In genomic region chr6:54643181-54643580, GRCm38 (mm10) we compare ENCODE assay signal across 21 mouse cellular contexts.
"Had no signal": no experiment of that assay in that cellular context is flagged by ENCODE, and none has a peak within 500 bp of the region (broad histone marks: within the 10 kb centered on the region; RNA-seq: fewer than 3 reads in every experiment).

No protein-coding gene starts in this region.

- H3K27ac ChIP-seq: intestine, embryonic 15.5 days; left cerebral cortex, adult 2 months; macrophage; midbrain, embryonic 12.5 days; midbrain, embryonic 15.5 days; neural tube, embryonic 12.5 days; neural tube, embryonic 15.5 days; stomach, postnatal 0 days had no signal

- H3K4me1 ChIP-seq: intestine, embryonic 15.5 days; midbrain, embryonic 12.5 days; midbrain, embryonic 15.5 days; neural tube, embryonic 12.5 days; neural tube, embryonic 15.5 days had no signal

- H3K4me3 ChIP-seq: intestine, embryonic 15.5 days; left cerebral cortex, adult 2 months; midbrain, embryonic 12.5 days; midbrain, embryonic 15.5 days; neural tube, embryonic 12.5 days; neural tube, embryonic 15.5 days had no signal

- H3K36me3 ChIP-seq: intestine, embryonic 15.5 days had no signal

- H3K9me3 ChIP-seq: intestine, embryonic 15.5 days; midbrain, embryonic 12.5 days; midbrain, embryonic 15.5 days; neural tube, embryonic 12.5 days; neural tube, embryonic 15.5 days had no signal

- H3K9ac ChIP-seq: intestine, embryonic 15.5 days; lung, embryonic 14.5 days; midbrain, embryonic 12.5 days; midbrain, embryonic 15.5 days; neural tube, embryonic 12.5 days; neural tube, embryonic 15.5 days had no signal

- H3K4me2 ChIP-seq: intestine, embryonic 15.5 days; lung, embryonic 14.5 days; midbrain, embryonic 12.5 days; midbrain, embryonic 15.5 days; neural tube, embryonic 12.5 days; neural tube, embryonic 15.5 days had no signal

- H3K27me3 ChIP-seq: intestine, embryonic 15.5 days; midbrain, embryonic 12.5 days; midbrain, embryonic 15.5 days; neural tube, embryonic 12.5 days; neural tube, embryonic 15.5 days had no signal

- DNase-seq: kidney, adult 11 months; kidney, adult 8-10 months; kidney, postnatal 14 days; kidney, postnatal 4 days; layer of hippocampus, adult 9-11 months; lung, embryonic 14.5 days; right cerebral cortex, adult 18-20 months; right cerebral cortex, postnatal 14 days; right cerebral cortex, postnatal 4 days; thymus, adult 2 months; thymus, postnatal 14 days; thymus, postnatal 4 days had no signal

- ATAC-seq: intestine, embryonic 15.5 days; lung, postnatal 0 days; midbrain, embryonic 15.5 days had no signal
